Mouse (Mus musculus) heart, adult 2 months (tissue): ENCODE measurements around the gene Supt5.

ENCODE experiments used
- CTCF ChIP-seq: fragments of 200-600 bp; IDR thresholded peaks from 2 replicates; pipeline ENCODE4 v1.8.1; 2022; ENCODE audit warnings: antibody characterized with exemption, mild to moderate bottlenecking, moderate library complexity
- EP300 ChIP-seq: fragments of 200-500 bp; IDR thresholded peaks from 2 replicates; pipeline ENCODE4 v1.6.1; 2011; ENCODE audit warnings: low read depth, low read length, control low read depth; ENCODE audit not compliant: insufficient read depth

DNA sequence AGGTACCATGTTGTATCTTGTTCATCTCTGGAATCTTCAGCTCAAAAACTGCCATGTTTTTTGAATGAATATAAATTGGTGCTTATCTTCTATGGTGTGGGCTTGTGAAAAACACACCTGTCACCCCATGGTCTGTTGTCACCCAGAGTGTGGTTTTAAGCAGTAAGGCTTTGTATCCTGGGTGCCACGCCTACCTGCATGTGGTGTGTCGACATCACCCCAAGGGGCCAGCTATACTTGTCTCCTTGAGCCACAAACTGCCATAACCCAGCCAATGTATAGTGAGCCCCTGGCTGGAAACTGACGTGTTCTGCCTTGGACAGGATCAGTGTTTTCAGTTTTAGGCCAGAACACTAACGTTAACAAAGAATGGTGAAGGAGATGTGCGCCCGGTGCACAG is 45.6 kb upstream of the Supt5 start:
- TF ChIP-seq CTCF = no peak
- no peak for TF ChIP-seq EP300
